Mouse (Mus musculus) midbrain, embryonic 13.5 days (tissue): ENCODE data around the gene Tmem163. TPM values are rescaled to one million over a fixed set of nuclear protein-coding genes. Genes with fewer than 3 reads are reported as not detected.

Experiments
- ATAC-seq: fragments of 200-750 bp; cut with Nextera tagmentation; 2 replicates; pipeline ENCODE4 v1.8.0; 2017; ENCODE audit warnings: mild to moderate bottlenecking, moderate TSS enrichment, moderate library complexity
- H3K27ac ChIP-seq: fragments of 300-500 bp; sonication (generic); 2 replicates; pipeline ENCODE4 v1.5.1; 2015; ENCODE audit warnings: inconsistent platforms, mild to moderate bottlenecking, moderate library complexity
- H3K27me3 ChIP-seq: fragments of 300-500 bp; sonication (generic); 2 replicates; pipeline ENCODE4 v1.6.1; 2015; ENCODE audit warnings: mild to moderate bottlenecking, inconsistent platforms
- H3K36me3 ChIP-seq: fragments of 300-500 bp; sonication (generic); 2 replicates; pipeline ENCODE4 v1.6.1; 2015; ENCODE audit warnings: mild to moderate bottlenecking, inconsistent platforms
- H3K4me1 ChIP-seq: fragments of 300-500 bp; sonication (generic); replicated peaks from 2 replicates; pipeline ENCODE4 v1.6.1; 2015; ENCODE audit warnings: inconsistent platforms
- H3K4me2 ChIP-seq: fragments of 300-500 bp; sonication (generic); replicated peaks from 2 replicates; pipeline ENCODE4 v1.6.1; 2015; ENCODE audit warnings: moderate library complexity, mild to moderate bottlenecking, inconsistent platforms
- H3K4me3 ChIP-seq: fragments of 300-500 bp; sonication (generic); replicated peaks from 2 replicates; pipeline ENCODE4 v1.5.1; 2015; ENCODE audit warnings: mild to moderate bottlenecking, inconsistent platforms
- H3K9ac ChIP-seq: fragments of 300-500 bp; sonication (generic); replicated peaks from 2 replicates; pipeline ENCODE4 v1.6.1; 2015; ENCODE audit warnings: mild to moderate bottlenecking, inconsistent platforms
- H3K9me3 ChIP-seq: fragments of 300-500 bp; sonication (generic); 2 replicates; pipeline ENCODE4 v1.6.1; 2016; ENCODE audit warnings: mild to moderate bottlenecking, inconsistent platforms
- WGBS: fragments of 180-500 bp; shearing (Covaris S2); methylation state at CpG from one replicate; pipeline ENCODE4 v1.1.7; 2015; 5-methylcytosine and 5-hydroxymethylcytosine counted together
- polyA plus RNA-seq: library from polyadenylated mRNA; unstranded; fragments of >200 nt; fragmentation: Nextera tagmentation; extraction: Ambion mirVana; gene quantifications from 2 replicates; pipeline ENCODE4 v1.2.1, GENCODE M21; 2015

The Tmem163 gene
- polyA plus RNA-seq, 1 experiment from 2014 or later, result 65.8 TPM

GRCm38 (mm10) chr1:127484826-127485225, 194.5 kb downstream of the Tmem163 start:
- no peak overlapping the region for H3K4me2 ChIP-seq
- H3K4me1 ChIP-seq, result no peaks in the 10 kb centered on the region
- WGBS, result 50% methylated on average over 7 of the region's 7 CpGs
- no peak overlapping the region for H3K9ac ChIP-seq
- no peak overlapping the region for H3K4me3 ChIP-seq
- no peak overlapping the region for H3K27ac ChIP-seq
- peaks cover 26% of the 10 kb centered on the region for H3K36me3 ChIP-seq
- no peaks in the 10 kb centered on the region for H3K27me3 ChIP-seq
- ATAC-seq, result no peak
- H3K9me3 ChIP-seq, result no peaks in the 10 kb centered on the region

- WGBS, result 95% methylated on average over 8 of the region's 8 CpGs
- H3K4me1 ChIP-seq, result no peaks in the 10 kb centered on the region
- H3K27me3 ChIP-seq, result no peaks in the 10 kb centered on the region
- no peak overlapping the region for H3K4me2 ChIP-seq
- no peak overlapping the region for H3K4me3 ChIP-seq
- H3K27ac ChIP-seq, result no peak overlapping the region
- H3K9me3 ChIP-seq, result no peaks in the 10 kb centered on the region
- peak; percentile 5; the same call in 1 of the 2 replicates for ATAC-seq
- H3K36me3 ChIP-seq, result peaks cover 24% of the 10 kb centered on the region
- H3K9ac ChIP-seq, result no peak overlapping the region
Measured at GRCm38 (mm10) chr1:127484188-127484587, 195.2 kb downstream of the Tmem163 start.

GRCm38 (mm10) chr1:127482911-127483310, 196.4 kb downstream of the Tmem163 start:
- no peak overlapping the region for H3K4me3 ChIP-seq
- no peak overlapping the region for H3K9ac ChIP-seq
- no peaks in the 10 kb centered on the region for H3K4me1 ChIP-seq
- ATAC-seq, result no peak
- no peak overlapping the region for H3K27ac ChIP-seq
- no peaks in the 10 kb centered on the region for H3K27me3 ChIP-seq
- no peaks in the 10 kb centered on the region for H3K9me3 ChIP-seq
- H3K36me3 ChIP-seq, result peaks cover 18% of the 10 kb centered on the region
- WGBS, result 72% methylated on average over 10 of the region's 10 CpGs
- no peak overlapping the region for H3K4me2 ChIP-seq

GRCm38 (mm10) chr1:127475756-127476155, 203.6 kb downstream of the Tmem163 start:
- Histone ChIP-seq H3K36me3 (peaks cover 45% of the 10 kb centered on the region), H3K4me2 (no peak overlapping the region), H3K4me1 (no peaks in the 10 kb centered on the region), H3K9me3 (no peaks in the 10 kb centered on the region), H3K9ac (no peak overlapping the region), H3K4me3 (no peak overlapping the region), H3K27ac (no peak overlapping the region), H3K27me3 (no peaks in the 10 kb centered on the region)
- WGBS, result 88% methylated on average over 5 of the region's 5 CpGs
- no peak for ATAC-seq

GRCm38 (mm10) chr1:127470175-127470574, 209.2 kb downstream of the Tmem163 start:
- 0 out of 2 replicates have a peak, but pooled peaks cover 3% of the 10 kb centered on the region for H3K4me1 ChIP-seq
- H3K36me3 ChIP-seq, result peaks cover 21% of the 10 kb centered on the region
- no peak overlapping the region for H3K4me3 ChIP-seq
- WGBS, result 92% methylated on average over 4 of the region's 4 CpGs
- no peak overlapping the region for H3K9ac ChIP-seq
- H3K27me3 ChIP-seq, result no peaks in the 10 kb centered on the region
- ATAC-seq, result no peak
- no peak overlapping the region for H3K4me2 ChIP-seq
- no peaks in the 10 kb centered on the region for H3K9me3 ChIP-seq
- H3K27ac ChIP-seq, result no peak overlapping the region

- 96% methylated on average over 5 of the region's 5 CpGs for WGBS
- H3K27me3 ChIP-seq, result no peaks in the 10 kb centered on the region
- 0 out of 2 replicates have a peak, but pooled peaks cover 3% of the 10 kb centered on the region for H3K4me1 ChIP-seq
- no peak overlapping the region for H3K4me3 ChIP-seq
- H3K4me2 ChIP-seq, result no peak overlapping the region
- no peak for ATAC-seq
- H3K9ac ChIP-seq, result no peak overlapping the region
- peaks cover 15% of the 10 kb centered on the region for H3K36me3 ChIP-seq
- no peaks in the 10 kb centered on the region for H3K9me3 ChIP-seq
- H3K27ac ChIP-seq, result no peak overlapping the region
Measured at GRCm38 (mm10) chr1:127467238-127467637, 212.1 kb downstream of the Tmem163 start.

GRCm38 (mm10) chr1:127465292-127465691, 214.1 kb downstream of the Tmem163 start:
- Histone ChIP-seq H3K27ac (no peak overlapping the region), H3K4me3 (no peak overlapping the region), H3K9me3 (no peaks in the 10 kb centered on the region), H3K4me2 (no peak overlapping the region), H3K36me3 (no peaks in the 10 kb centered on the region; the same call in 1 of the 2 replicates), H3K4me1 (0 out of 2 replicates have a peak, but pooled peaks cover 3% of the 10 kb centered on the region), H3K27me3 (no peaks in the 10 kb centered on the region), H3K9ac (no peak overlapping the region)
- WGBS, result 74% methylated on average over 6 of the region's 6 CpGs
- ATAC-seq, result no peak

GRCm38 (mm10) chr1:127464041-127464440, 215.3 kb downstream of the Tmem163 start:
- no peaks in the 10 kb centered on the region; the same call in 1 of the 2 replicates for H3K36me3 ChIP-seq
- no peak overlapping the region for H3K4me3 ChIP-seq
- H3K4me1 ChIP-seq, result 0 out of 2 replicates have a peak, but pooled peaks cover 6% of the 10 kb centered on the region
- H3K9ac ChIP-seq, result no peak overlapping the region
- H3K27me3 ChIP-seq, result no peaks in the 10 kb centered on the region
- no peak overlapping the region for H3K27ac ChIP-seq
- H3K9me3 ChIP-seq, result no peaks in the 10 kb centered on the region
- no peak for ATAC-seq
- 80% methylated on average over 6 of the region's 6 CpGs for WGBS
- no peak overlapping the region for H3K4me2 ChIP-seq

GRCm38 (mm10) chr1:127461017-127461416, 218.3 kb downstream of the Tmem163 start:
- no peak overlapping the region for H3K27ac ChIP-seq
- ATAC-seq, result no peak
- H3K9ac ChIP-seq, result no peak overlapping the region
- no peak overlapping the region for H3K4me3 ChIP-seq
- no peaks in the 10 kb centered on the region for H3K9me3 ChIP-seq
- WGBS, result 76% methylated on average over 9 of the region's 9 CpGs
- H3K27me3 ChIP-seq, result no peaks in the 10 kb centered on the region
- H3K4me2 ChIP-seq, result no peak overlapping the region
- H3K4me1 ChIP-seq, result peaks cover 31% of the 10 kb centered on the region
- no peaks in the 10 kb centered on the region; the same call in 1 of the 2 replicates for H3K36me3 ChIP-seq

GRCm38 (mm10) chr1:127459576-127459975, 219.8 kb downstream of the Tmem163 start:
- H3K9ac ChIP-seq, result no peak overlapping the region
- WGBS, result 82% methylated on average over 7 of the region's 7 CpGs
- no peak overlapping the region for H3K4me2 ChIP-seq
- no peaks in the 10 kb centered on the region; the same call in 1 of the 2 replicates for H3K36me3 ChIP-seq
- no peak overlapping the region for H3K4me3 ChIP-seq
- no peak for ATAC-seq
- H3K27ac ChIP-seq, result no peak overlapping the region
- H3K9me3 ChIP-seq, result no peaks in the 10 kb centered on the region
- peaks cover 31% of the 10 kb centered on the region for H3K4me1 ChIP-seq
- no peaks in the 10 kb centered on the region for H3K27me3 ChIP-seq

GRCm38 (mm10) chr1:127459015-127459451, 220.3 kb downstream of the Tmem163 start:
- 17% methylated on average over 6 of the region's 6 CpGs for WGBS
- ATAC-seq, result peak; percentile 95
- no peaks in the 10 kb centered on the region for H3K9me3 ChIP-seq
- H3K27ac ChIP-seq, result peak overlapping the region; percentile 74
- H3K4me1 ChIP-seq, result peaks cover 31% of the 10 kb centered on the region
- no peaks in the 10 kb centered on the region; the same call in 1 of the 2 replicates for H3K36me3 ChIP-seq
- H3K4me3 ChIP-seq, result no peak overlapping the region
- no peak overlapping the region for H3K4me2 ChIP-seq
- no peaks in the 10 kb centered on the region for H3K27me3 ChIP-seq
- peak overlapping the region; percentile 57; the same call in 1 of the 2 replicates for H3K9ac ChIP-seq

- 96% methylated on average over 6 of the region's 6 CpGs for WGBS
- H3K9ac ChIP-seq, result no peak overlapping the region
- no peak overlapping the region for H3K4me2 ChIP-seq
- no peak overlapping the region for H3K4me3 ChIP-seq
- no peaks in the 10 kb centered on the region for H3K27me3 ChIP-seq
- no peak overlapping the region for H3K27ac ChIP-seq
- no peak for ATAC-seq
- H3K9me3 ChIP-seq, result no peaks in the 10 kb centered on the region
- peaks cover 22% of the 10 kb centered on the region for H3K4me1 ChIP-seq
- H3K36me3 ChIP-seq, result peaks cover 21% of the 10 kb centered on the region
Measured at GRCm38 (mm10) chr1:127453397-127453796, 226.0 kb downstream of the Tmem163 start.
